11 mouse cellular contexts compared by ENCODE assay signal in genomic region chr5:95991339-95992292, GRCm38 (mm10). TPM values are rescaled to one million over a fixed set of nuclear protein-coding genes. Genes with fewer than 3 reads are reported as not detected.
A peak's percentile ranks its signal among the peaks of the same experiment; 100 is the strongest.
DNase-seq lines count a peak whose midpoint lies in the region; ATAC-seq and TF ChIP-seq lines count a peak whose summit lies in the region.
"Had no signal": no experiment of that assay in that cellular context is flagged by ENCODE, and none has a peak within 500 bp of the region (broad histone marks: within the 10 kb centered on the region; RNA-seq: fewer than 3 reads in every experiment).

No protein-coding gene starts in this region.

- 22% methylated on average over 12 of the region's 12 CpGs for WGBS in intestine, embryonic 14.5 days
- 20% methylated on average over 12 of the region's 12 CpGs for WGBS in intestine, postnatal 0 days
- 3% methylated on average over 12 of the region's 12 CpGs for WGBS in forebrain, embryonic 14.5 days
- WGBS in intestine, embryonic 16.5 days: 19% methylated on average over 12 of the region's 12 CpGs

- no peaks in the 10 kb centered on the region; the same call in 1 of the 2 replicates for H3K4me1 ChIP-seq in intestine, embryonic 14.5 days (replicated peaks; ENCODE audit: control insufficient read depth, insufficient read depth, low read length)
- H3K4me1 ChIP-seq in intestine, postnatal 0 days (replicated peaks; ENCODE audit: control insufficient read depth, insufficient read depth, low read length): no peaks in the 10 kb centered on the region
- H3K4me1 ChIP-seq in forebrain, embryonic 14.5 days (ENCODE audit: control insufficient read depth, insufficient read depth, low read length): no peaks in the 10 kb centered on the region
- H3K4me1 ChIP-seq in intestine, embryonic 16.5 days (ENCODE audit: control insufficient read depth, insufficient read depth, low read length): no peaks in the 10 kb centered on the region
- H3K4me1 ChIP-seq: limb, embryonic 10.5 days; lung, embryonic 15.5 days had no signal

- intact Hi-C loops in left cerebral cortex, adult 2 months (cut with DNase I): no loop called here

- H3K4me3 ChIP-seq in intestine, embryonic 14.5 days (ENCODE audit: low read depth, low read length): no peak overlapping the region
- no peak overlapping the region for H3K4me3 ChIP-seq in intestine, postnatal 0 days (ENCODE audit: low read depth, low read length)
- H3K4me3 ChIP-seq in forebrain, embryonic 14.5 days (ENCODE audit: low read depth, low read length): no peak overlapping the region
- H3K4me3 ChIP-seq in intestine, embryonic 16.5 days (ENCODE audit: low read length): no peak overlapping the region
- H3K4me3 ChIP-seq in left cerebral cortex, adult 2 months: no peak overlapping the region
- H3K4me3 ChIP-seq: limb, embryonic 10.5 days; lung, embryonic 15.5 days had no signal

- H3K4me2 ChIP-seq in intestine, embryonic 14.5 days (ENCODE audit: low read length): no peak overlapping the region
- no peak overlapping the region for H3K4me2 ChIP-seq in intestine, postnatal 0 days (replicated peaks; ENCODE audit: low read depth)
- no peak overlapping the region for H3K4me2 ChIP-seq in forebrain, embryonic 14.5 days (ENCODE audit: low read length)
- no peak overlapping the region for H3K4me2 ChIP-seq in intestine, embryonic 16.5 days (ENCODE audit: low read depth, low read length)
- H3K4me2 ChIP-seq: lung, embryonic 15.5 days had no signal

- no peaks in the 10 kb centered on the region for H3K27me3 ChIP-seq in intestine, embryonic 14.5 days (replicated peaks; ENCODE audit: control insufficient read depth, insufficient read depth, low read length)
- H3K27me3 ChIP-seq in intestine, postnatal 0 days (replicated peaks; ENCODE audit: control insufficient read depth, insufficient read depth, low read length): no peaks in the 10 kb centered on the region
- H3K27me3 ChIP-seq in forebrain, embryonic 14.5 days (replicated peaks; ENCODE audit: control insufficient read depth, insufficient read depth, low read length): no peaks in the 10 kb centered on the region
- no peaks in the 10 kb centered on the region for H3K27me3 ChIP-seq in intestine, embryonic 16.5 days (replicated peaks; ENCODE audit: control insufficient read depth, insufficient read depth, low read length)
- H3K27me3 ChIP-seq: lung, embryonic 15.5 days had no signal

- H3K9me3 ChIP-seq in intestine, embryonic 14.5 days (ENCODE audit: control insufficient read depth, low read length): no peaks in the 10 kb centered on the region
- H3K9me3 ChIP-seq in intestine, postnatal 0 days (ENCODE audit: control insufficient read depth): no peaks in the 10 kb centered on the region
- H3K9me3 ChIP-seq in forebrain, embryonic 14.5 days (replicated peaks; ENCODE audit: control insufficient read depth, low read length): no peaks in the 10 kb centered on the region
- H3K9me3 ChIP-seq in intestine, embryonic 16.5 days (ENCODE audit: control insufficient read depth, low read length): no peaks in the 10 kb centered on the region
- H3K9me3 ChIP-seq: limb, embryonic 10.5 days; lung, embryonic 15.5 days had no signal

- ATAC-seq in intestine, embryonic 14.5 days (replicated peaks; ENCODE audit: low FRiP score, low TSS enrichment, low read depth): 0 out of 2 replicates have a peak, but pooled peaks have one; percentile 36
- ATAC-seq in intestine, postnatal 0 days: no peak
- ATAC-seq in forebrain, embryonic 14.5 days: peak; percentile 80
- peak; percentile 69 for ATAC-seq in intestine, embryonic 16.5 days

- no peak overlapping the region for H3K9ac ChIP-seq in intestine, embryonic 14.5 days (ENCODE audit: low read length)
- no peak overlapping the region for H3K9ac ChIP-seq in intestine, postnatal 0 days (ENCODE audit: low read depth, low read length)
- no peak overlapping the region for H3K9ac ChIP-seq in forebrain, embryonic 14.5 days (ENCODE audit: low read length)
- H3K9ac ChIP-seq in intestine, embryonic 16.5 days (ENCODE audit: low read depth, low read length): no peak overlapping the region
- H3K9ac ChIP-seq: lung, embryonic 15.5 days had no signal

- H3K36me3 ChIP-seq in intestine, embryonic 14.5 days (ENCODE audit: control insufficient read depth, insufficient read depth, low read length): no peaks in the 10 kb centered on the region
- no peaks in the 10 kb centered on the region for H3K36me3 ChIP-seq in intestine, postnatal 0 days (ENCODE audit: control insufficient read depth, insufficient read depth)
- no peaks in the 10 kb centered on the region for H3K36me3 ChIP-seq in forebrain, embryonic 14.5 days (ENCODE audit: control insufficient read depth, insufficient read depth, low read length)
- H3K36me3 ChIP-seq in intestine, embryonic 16.5 days (ENCODE audit: control insufficient read depth, insufficient read depth, low read length): no peaks in the 10 kb centered on the region
- H3K36me3 ChIP-seq: limb, embryonic 10.5 days; lung, embryonic 15.5 days had no signal

- no peak for DNase-seq in intestine, embryonic 14.5 days (ENCODE audit: low spot score)
- DNase-seq in forebrain, embryonic 14.5 days (ENCODE audit: low spot score): peak; percentile 47
- peak; percentile 5 for DNase-seq in retina, postnatal 1 day
- DNase-seq in left cerebral cortex, adult 2 months (ENCODE audit: extremely low spot score in 1 of 2, low spot score in 2 of 2): no peak
- DNase-seq in adrenal gland, postnatal 4 days (ENCODE audit: low spot score in 2 of 2): no peak
- no peak for DNase-seq in lung, postnatal 14 days
- DNase-seq: kidney, postnatal 4 days had no signal

- no peak overlapping the region for H3K27ac ChIP-seq in intestine, embryonic 14.5 days (ENCODE audit: low read depth)
- no peak overlapping the region for H3K27ac ChIP-seq in intestine, postnatal 0 days (ENCODE audit: low read depth, low read length)
- 0 out of 2 replicates have a peak overlapping the region, but pooled peaks have one; percentile 3 for H3K27ac ChIP-seq in forebrain, embryonic 14.5 days (ENCODE audit: low read depth, low read length)
- H3K27ac ChIP-seq in intestine, embryonic 16.5 days (ENCODE audit: low read length): no peak overlapping the region
- no peak overlapping the region for H3K27ac ChIP-seq in left cerebral cortex, adult 2 months
- H3K27ac ChIP-seq: limb, embryonic 10.5 days; lung, embryonic 15.5 days had no signal

- TF ChIP-seq CTCF in intestine, postnatal 0 days (IDR thresholded peaks at IDR 0.05; ENCODE audit: low read depth): no peak
- TF ChIP-seq CTCF in left cerebral cortex, adult 2 months (IDR thresholded peaks at IDR 0.05): no peak

RNA-seq across cellular contexts. Expression of gene Cxcl13, which starts 34.9 kb away (rescaled TPM):
- polyA plus RNA-seq in intestine, embryonic 14.5 days (2014; fragmentation: Nextera tagmentation; extraction: Ambion mirVana): 42.9 and 43.7 TPM in 2 replicates
- 17.0 and 20.1 TPM in 2 replicates for polyA plus RNA-seq in intestine, postnatal 0 days (2015; fragmentation: Nextera tagmentation; extraction: Ambion mirVana)
- polyA plus RNA-seq in forebrain, embryonic 14.5 days (2014; fragmentation: Nextera tagmentation; extraction: Ambion mirVana): not detected in 2 replicates
- 72.3 and 75.4 TPM in 2 replicates for polyA plus RNA-seq in intestine, embryonic 16.5 days (2015; fragmentation: Nextera tagmentation; extraction: Ambion mirVana)
- not detected for total RNA-seq in left cerebral cortex, adult 2 months (2021)
- 1 to 10 TPM in 1 of 2 experiments, under 1 TPM in 1; 0.82 to 2.7 TPM for total RNA-seq in adrenal gland, postnatal 4 days (2021)

Comparison
In these comparisons a context has a peak if more than half of its experiments do, and no peak if none do; other contexts are left out.
1. DNase-seq: peak in forebrain, embryonic 14.5 days (single experiment) and retina, postnatal 1 day (single experiment); none in intestine, embryonic 14.5 days (single experiment), left cerebral cortex, adult 2 months (0 of 2), adrenal gland, postnatal 4 days (0 of 2) and lung, postnatal 14 days (single experiment).
2. RNA of gene Cxcl13, which starts 34.9 kb away (polyA plus RNA-seq): 72.3 to 75.4 TPM in intestine, embryonic 16.5 days, 42.9 to 43.7 TPM in intestine, embryonic 14.5 days and 17.0 to 20.1 TPM in intestine, postnatal 0 days; not detected in forebrain, embryonic 14.5 days; every median in the first group is over 10 times any median in the second.